In the genomic region with DNA sequence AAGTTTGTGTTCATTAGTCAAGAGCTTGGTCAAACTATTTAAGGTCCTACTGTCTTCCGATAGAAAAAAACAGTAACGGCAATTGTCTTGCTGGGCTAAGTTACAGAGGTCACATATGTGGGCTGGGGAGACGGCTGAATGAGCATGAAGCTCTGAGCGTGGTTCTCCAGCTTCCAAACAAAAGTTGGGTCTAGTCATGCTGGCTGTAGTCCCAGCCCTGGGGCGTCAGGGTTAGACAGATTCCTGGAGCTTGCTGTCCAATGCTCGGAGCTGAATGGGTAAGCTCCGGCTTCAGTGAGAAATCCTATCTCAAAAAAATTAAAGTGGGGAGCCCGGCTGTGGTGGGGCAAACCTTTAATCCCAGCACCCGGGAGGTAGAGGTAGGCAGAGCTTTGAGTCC, we compare ENCODE assay signal across 13 mouse cellular contexts. TPM values are rescaled to one million over a fixed set of nuclear protein-coding genes. Genes with fewer than 3 reads are reported as not detected.
DNase-seq lines count a peak whose midpoint lies in the region; ATAC-seq and TF ChIP-seq lines count a peak whose summit lies in the region.
"Had no signal": no experiment of that assay in that cellular context is flagged by ENCODE, and none has a peak within 500 bp of the region (broad histone marks: within the 10 kb centered on the region; RNA-seq: fewer than 3 reads in every experiment).

No protein-coding gene starts in this region.

- in situ Hi-C loops in Patski (cut with MboI; ENCODE audit: low pct_unique_long_range_greater_than_20kb): no loop called here

- peaks cover 51% of the 10 kb centered on the region for H3K4me1 ChIP-seq in heart, embryonic 13.5 days
- peaks cover 3% of the 10 kb centered on the region; the same call in 1 of the 2 replicates for H3K4me1 ChIP-seq in kidney, embryonic 14.5 days (ENCODE audit: control insufficient read depth, insufficient read depth, low read length)

- no peak overlapping the region for H3K4me3 ChIP-seq in heart, embryonic 13.5 days
- no peak overlapping the region for H3K4me3 ChIP-seq in kidney, embryonic 14.5 days (ENCODE audit: low read length)
- H3K4me3 ChIP-seq: gastrocnemius, adult 2 months; hindbrain, embryonic 15.5 days; layer of hippocampus, adult 2 months; liver, embryonic 13.5 days; myocyte had no signal

- no peaks in the 10 kb centered on the region for H3K9me3 ChIP-seq in heart, embryonic 13.5 days
- H3K9me3 ChIP-seq in kidney, embryonic 14.5 days (ENCODE audit: control insufficient read depth, low read length): no peaks in the 10 kb centered on the region
- H3K9me3 ChIP-seq: hindbrain, embryonic 15.5 days; liver, embryonic 13.5 days had no signal

- no peak for ATAC-seq in heart, embryonic 13.5 days (ENCODE audit: extremely low read depth, insufficient number of reproducible peaks, low FRiP score, low TSS enrichment)
- no peak for ATAC-seq in kidney, embryonic 14.5 days (ENCODE audit: low FRiP score, low TSS enrichment)
- no peak for ATAC-seq in Patski

- H3K36me3 ChIP-seq in heart, embryonic 13.5 days: no peaks in the 10 kb centered on the region
- no peaks in the 10 kb centered on the region for H3K36me3 ChIP-seq in kidney, embryonic 14.5 days (ENCODE audit: control insufficient read depth, insufficient read depth, low read length)
- H3K36me3 ChIP-seq: hindbrain, embryonic 15.5 days; liver, embryonic 13.5 days had no signal

- H3K4me2 ChIP-seq in heart, embryonic 13.5 days: no peak overlapping the region
- H3K4me2 ChIP-seq in kidney, embryonic 14.5 days (replicated peaks; ENCODE audit: low read depth, low read length): no peak overlapping the region
- H3K4me2 ChIP-seq: hindbrain, embryonic 15.5 days; liver, embryonic 13.5 days had no signal

- no peak for TF ChIP-seq CTCF in Patski (IDR thresholded peaks at IDR 0.05)

- H3K27me3 ChIP-seq in heart, embryonic 13.5 days (replicated peaks): no peaks in the 10 kb centered on the region
- H3K27me3 ChIP-seq in kidney, embryonic 14.5 days (ENCODE audit: control insufficient read depth, insufficient read depth, low read length): no peaks in the 10 kb centered on the region
- H3K27me3 ChIP-seq in Patski: no peaks in the 10 kb centered on the region
- H3K27me3 ChIP-seq: hindbrain, embryonic 15.5 days; liver, embryonic 13.5 days had no signal

- CTCF ChIA-PET in Patski (lab: Charles Lee): interaction anchor here (0.8 to 1.4 kb wide), 2 partner anchors 14 to 26 kb away, joined by 3 read pairs; no protein-coding TSS in a partner anchor

- H3K9ac ChIP-seq in heart, embryonic 13.5 days: no peak overlapping the region
- H3K9ac ChIP-seq in kidney, embryonic 14.5 days (ENCODE audit: low read depth, low read length): no peak overlapping the region
- H3K9ac ChIP-seq: hindbrain, embryonic 15.5 days; liver, embryonic 13.5 days had no signal

- no peak for DNase-seq in heart, postnatal 25 days (ENCODE audit: low spot score)
- DNase-seq in kidney, postnatal 10 days: peak; percentile 59
- peak; percentile 98 for DNase-seq in Muller cell, postnatal 12 days (ENCODE audit: inconsistent ontology term)
- peak; percentile 39 for DNase-seq in Patski (ENCODE audit: low read depth, low spot score)
- no peak for DNase-seq in right cerebral cortex, postnatal 36 days (ENCODE audit: low spot score in 2 of 2)
- no peak for DNase-seq in right cerebral cortex, postnatal 14 days
- DNase-seq: gastrocnemius, adult 2 months; liver, embryonic 13.5 days had no signal

- intact Hi-C loops in heart, postnatal 25 days (cut with DNase I): no loop called here

- 56% methylated on average over 9 of the region's 9 CpGs for whole genome bisulfite sequencing in heart, embryonic 13.5 days
- WGBS in kidney, embryonic 14.5 days: 55% methylated on average over 9 of the region's 9 CpGs

- POLR2A ChIA-PET in Patski (lab: Charles Lee): interaction anchor here (1.4 kb wide), 1 partner anchor 15 kb away, joined by 5 read pairs; a partner anchor contains a TSS

- peak overlapping the region; percentile 1; the same call in 1 of the 2 replicates for H3K27ac ChIP-seq in heart, embryonic 13.5 days (replicated peaks)
- H3K27ac ChIP-seq in kidney, embryonic 14.5 days (ENCODE audit: low read depth, low read length): no peak overlapping the region
- H3K27ac ChIP-seq: gastrocnemius, adult 2 months; hindbrain, embryonic 15.5 days; layer of hippocampus, adult 2 months; liver, embryonic 13.5 days had no signal

RNA-seq across cellular contexts. Expression of a gene that starts 7.7 kb away (rescaled TPM):
- 0.31 and 0.57 TPM in 2 replicates for polyA plus RNA-seq in heart, embryonic 13.5 days (2015; fragmentation: Nextera tagmentation; extraction: Ambion mirVana)
- total RNA-seq in heart, postnatal 25 days (2021): under 1 TPM; 0.44 to 0.53 TPM
- 0.26 TPM in 1 of 2 replicates, not detected in the other for polyA plus RNA-seq in kidney, embryonic 14.5 days (2014; fragmentation: Nextera tagmentation; extraction: Ambion mirVana)
- polyA plus RNA-seq in Patski (2021): 0.05 TPM
- total RNA-seq: gastrocnemius, adult 2 months; layer of hippocampus, adult 2 months had no signal
- polyA plus RNA-seq: liver, embryonic 13.5 days had no signal

RNA-seq across cellular contexts. Expression of a gene that starts 14.9 kb away (rescaled TPM):
- 35.0 and 37.1 TPM in 2 replicates for polyA plus RNA-seq in heart, embryonic 13.5 days (2015; fragmentation: Nextera tagmentation; extraction: Ambion mirVana)
- total RNA-seq in heart, postnatal 25 days (2021): 10 to 100 TPM; 64.0 to 70.1 TPM
- polyA plus RNA-seq in kidney, embryonic 14.5 days (2014; fragmentation: Nextera tagmentation; extraction: Ambion mirVana): 51.5 and 78.1 TPM in 2 replicates
- polyA plus RNA-seq in Patski (2021): 20.0 TPM

Comparison
In these comparisons a context has a peak if more than half of its experiments do, and no peak if none do; other contexts are left out.
1. DNase-seq: peak in kidney, postnatal 10 days (single experiment), Muller cell, postnatal 12 days (single experiment) and Patski (single experiment); none in heart, postnatal 25 days (single experiment), right cerebral cortex, postnatal 36 days (0 of 2) and right cerebral cortex, postnatal 14 days (single experiment).